Mouse (Mus musculus) bone marrow macrophage, adult 2 months (primary cell): ENCODE data around the gene Gm17190.

ENCODE experiments used
- CTCF ChIP-seq: IDR thresholded peaks from 2 replicates; pipeline ENCODE4 v1.5.1; 2012; ENCODE audit warnings: low read depth, mild to moderate bottlenecking, low read length, moderate library complexity
- POLR2A ChIP-seq: IDR thresholded peaks from 2 replicates; pipeline ENCODE4 v1.6.1; 2012; ENCODE audit warnings: mild to moderate bottlenecking, low read depth, low read length, borderline replicate concordance

- TF ChIP-seq CTCF (no peak), POLR2A (no peak)
These were observed 41.4 kb upstream of the Gm17190 start for GRCm38 (mm10) chr13:96040275-96041042.
